Mouse (Mus musculus) v-Abl transformed pro-B cells (cell line): ENCODE measurements around the gene Chrm4.

Experiments
- in situ Hi-C, 2 experiments: fragments of 400-800 bp; cut with MboI; formaldehyde crosslinking; loops; one replicate each; pipeline ENCODE4 v1.15.1; 2025; ENCODE audit not compliant: unreplicated experiment in 2 of 2

Gene Chrm4

GRCm38 (mm10) chr2:91921790-91922570 lies 5.1 kb upstream of the Chrm4 start:
- in situ Hi-C loops, result loop anchor here (5.0 to 25.0 kb wide), 2 partner anchors 320 to 635 kb away; no protein-coding TSS in a partner anchor

GRCm38 (mm10) chr2:91922586-91923414 lies 4.2 kb upstream of the Chrm4 start:
- in situ Hi-C loops, result loop anchor here (5.0 to 25.0 kb wide), 2 partner anchors 320 to 635 kb away; no protein-coding TSS in a partner anchor

GRCm38 (mm10) chr2:91923415-91924337 lies 3.4 kb upstream of the Chrm4 start:
- in situ Hi-C loops, result loop anchor here (5.0 to 25.0 kb wide), 2 partner anchors 321 to 636 kb away; no protein-coding TSS in a partner anchor

GRCm38 (mm10) chr2:91924726-91925125 lies 2.3 kb upstream of the Chrm4 start:
- in situ Hi-C loops, result loop anchor here (5.0 to 25.0 kb wide), 4 partner anchors 133 to 637 kb away; no protein-coding TSS in a partner anchor

- in situ Hi-C loops, result loop anchor here (5.0 kb wide), 2 partner anchors 132 to 143 kb away; no protein-coding TSS in a partner anchor
Measured at GRCm38 (mm10) chr2:91925442-91925841, 1.6 kb upstream of the Chrm4 start.

GRCm38 (mm10) chr2:91927826-91928533 lies 931 bp downstream of the Chrm4 start:
- in situ Hi-C loops, result loop anchor here (5.0 kb wide), 2 partner anchors 129 to 146 kb away; no protein-coding TSS in a partner anchor

GRCm38 (mm10) chr2:91928534-91929350 lies 1.7 kb downstream of the Chrm4 start:
- in situ Hi-C loops, result loop anchor here (5.0 kb wide), 2 partner anchors 129 to 146 kb away; no protein-coding TSS in a partner anchor

- in situ Hi-C loops, result loop anchor here (5.0 kb wide), 2 partner anchors 128 to 147 kb away; no protein-coding TSS in a partner anchor
Measured at GRCm38 (mm10) chr2:91929455-91929854, 2.4 kb downstream of the Chrm4 start.

- in situ Hi-C loops, result loop anchor here (5.0 kb wide), 2 partner anchors 127 to 148 kb away; no protein-coding TSS in a partner anchor
Measured at GRCm38 (mm10) chr2:91929936-91930335, 2.9 kb downstream of the Chrm4 start.

- in situ Hi-C loops, result no loop called here
Measured at GRCm38 (mm10) chr2:91930761-91931291, 3.8 kb downstream of the Chrm4 start.

GRCm38 (mm10) chr2:91931328-91932159 lies 4.5 kb downstream of the Chrm4 start:
- in situ Hi-C loops, result no loop called here

- in situ Hi-C loops, result no loop called here
Measured at GRCm38 (mm10) chr2:91932160-91932711, 5.2 kb downstream of the Chrm4 start, which contains the start of gene Mdk. TSS of gene Mdk (minus strand) at chr2:91932297.

GRCm38 (mm10) chr2:91932737-91933350 lies 5.8 kb downstream of the Chrm4 start:
- in situ Hi-C loops, result no loop called here

- in situ Hi-C loops, result no loop called here
Measured at GRCm38 (mm10) chr2:91933471-91933870, 6.4 kb downstream of the Chrm4 start.

- in situ Hi-C loops, result no loop called here
Measured at GRCm38 (mm10) chr2:91934016-91934415, 7.0 kb downstream of the Chrm4 start.

GRCm38 (mm10) chr2:91934826-91935525 lies 7.9 kb downstream of the Chrm4 start:
- in situ Hi-C loops, result no loop called here
